Mouse (Mus musculus): Measurements from ENCODE around the gene Tmem107. TPM values are rescaled to one million over a fixed set of nuclear protein-coding genes. Genes with fewer than 3 reads are reported as not detected.

Gene Tmem107
- polyA plus RNA-seq (2015; fragmentation: Nextera tagmentation; extraction: Ambion mirVana) = 28.7 and 41.0 TPM in 2 replicates

GRCm38 (mm10) chr11:69070590-69071222, at the start of gene Tmem107:
TSS of gene Tmem107 (plus strand) at chr11:69070806.
- ATAC-seq (ENCODE audit: low FRiP score) = peak; percentile 89
- H3K4me1 ChIP-seq (replicated peaks) = peaks cover 44% of the 10 kb centered on the region

GRCm38 (mm10) chr11:69026562-69026961, 44.0 kb upstream of the Tmem107 start:
- H3K9me3 ChIP-seq = no peaks in the 10 kb centered on the region
- 94% methylated on average over 3 of the region's 3 CpGs for WGBS
- H3K4me1 ChIP-seq (replicated peaks) = no peaks in the 10 kb centered on the region
- no peak overlapping the region for H3K4me3 ChIP-seq
- no peaks in the 10 kb centered on the region for H3K27me3 ChIP-seq
- ATAC-seq (ENCODE audit: low FRiP score) = no peak
- H3K9ac ChIP-seq = no peak overlapping the region
- no peak overlapping the region for H3K27ac ChIP-seq
- no peak overlapping the region for H3K4me2 ChIP-seq
- H3K36me3 ChIP-seq = peaks cover 99% of the 10 kb centered on the region

More at GRCm38 (mm10) chr11:69070590-69071222, at the start of gene Tmem107:
- H3K27me3 ChIP-seq = no peaks in the 10 kb centered on the region
- H3K27ac ChIP-seq = peak within 1 kb of the TSS; percentile 92
- whole genome bisulfite sequencing = under 1% methylated on average over 47 of the region's 47 CpGs
- H3K4me2 ChIP-seq = peak within 1 kb of the TSS; percentile 83
- H3K9me3 ChIP-seq = no peaks in the 10 kb centered on the region
- peak within 1 kb of the TSS; percentile 80 for H3K9ac ChIP-seq
- H3K36me3 ChIP-seq = no peaks in the 10 kb centered on the region
- peak within 1 kb of the TSS; percentile 60 for H3K4me3 ChIP-seq

- no peaks in the 10 kb centered on the region for H3K9me3 ChIP-seq
- no peaks in the 10 kb centered on the region for H3K4me1 ChIP-seq (replicated peaks)
- no peak for ATAC-seq (ENCODE audit: low FRiP score)
- no peak overlapping the region for H3K4me2 ChIP-seq
- peaks cover 97% of the 10 kb centered on the region for H3K36me3 ChIP-seq
- no peak overlapping the region for H3K4me3 ChIP-seq
- H3K27ac ChIP-seq = no peak overlapping the region
- no peak overlapping the region for H3K9ac ChIP-seq
- 78% methylated on average over 2 of the region's 2 CpGs for WGBS
- H3K27me3 ChIP-seq = no peaks in the 10 kb centered on the region
Measured at GRCm38 (mm10) chr11:69028805-69029204, 41.8 kb upstream of the Tmem107 start.

GRCm38 (mm10) chr11:69033552-69033951, 37.1 kb upstream of the Tmem107 start:
- H3K36me3 ChIP-seq = peaks cover 72% of the 10 kb centered on the region
- H3K9ac ChIP-seq = no peak overlapping the region
- H3K4me3 ChIP-seq = no peak overlapping the region
- no peak for ATAC-seq (ENCODE audit: low FRiP score)
- no peak overlapping the region for H3K27ac ChIP-seq
- no peaks in the 10 kb centered on the region for H3K9me3 ChIP-seq
- peaks cover 21% of the 10 kb centered on the region for H3K4me1 ChIP-seq (replicated peaks)
- no peaks in the 10 kb centered on the region for H3K27me3 ChIP-seq
- WGBS = 83% methylated on average over 9 of the region's 9 CpGs
- H3K4me2 ChIP-seq = no peak overlapping the region

- H3K36me3 ChIP-seq = peaks cover 62% of the 10 kb centered on the region
- 96% methylated on average over 3 of the region's 3 CpGs for WGBS
- H3K4me1 ChIP-seq (replicated peaks) = peaks cover 32% of the 10 kb centered on the region
- H3K4me2 ChIP-seq = no peak overlapping the region
- no peak overlapping the region for H3K9ac ChIP-seq
- no peak overlapping the region for H3K4me3 ChIP-seq
- no peak overlapping the region for H3K27ac ChIP-seq
- H3K9me3 ChIP-seq = no peaks in the 10 kb centered on the region
- no peak for ATAC-seq (ENCODE audit: low FRiP score)
- H3K27me3 ChIP-seq = no peaks in the 10 kb centered on the region
Measured at GRCm38 (mm10) chr11:69034585-69034984, 36.0 kb upstream of the Tmem107 start.

- 0 out of 2 replicates have a peak overlapping the region, but pooled peaks have one; percentile 39 for H3K9ac ChIP-seq
- 80% methylated on average over 9 of the region's 9 CpGs for WGBS
Measured at GRCm38 (mm10) chr11:69035411-69035810, 35.2 kb upstream of the Tmem107 start.

GRCm38 (mm10) chr11:69035849-69036248, 34.8 kb upstream of the Tmem107 start:
- ATAC-seq (ENCODE audit: low FRiP score) = 0 out of 2 replicates have a peak, but pooled peaks have one; percentile 7
- peaks cover 49% of the 10 kb centered on the region for H3K36me3 ChIP-seq
- WGBS = 5% methylated on average over 8 of the region's 8 CpGs
- H3K9me3 ChIP-seq = no peaks in the 10 kb centered on the region
- H3K4me2 ChIP-seq = peak overlapping the region; percentile 60
- peaks cover 33% of the 10 kb centered on the region for H3K4me1 ChIP-seq (replicated peaks)
- H3K27me3 ChIP-seq = no peaks in the 10 kb centered on the region
- H3K27ac ChIP-seq = peak overlapping the region; percentile 84
- peak overlapping the region; percentile 15 for H3K4me3 ChIP-seq
- H3K9ac ChIP-seq = 0 out of 2 replicates have a peak overlapping the region, but pooled peaks have one; percentile 49

More at GRCm38 (mm10) chr11:69035411-69035810, 35.2 kb upstream of the Tmem107 start:
- ATAC-seq (ENCODE audit: low FRiP score) = no peak
- Histone ChIP-seq H3K27ac (peak overlapping the region; percentile 84), H3K27me3 (no peaks in the 10 kb centered on the region), H3K4me3 (peak overlapping the region; percentile 15), H3K4me2 (peak overlapping the region; percentile 60), H3K4me1 (replicated peaks) (peaks cover 33% of the 10 kb centered on the region), H3K36me3 (peaks cover 54% of the 10 kb centered on the region), H3K9me3 (no peaks in the 10 kb centered on the region)

- Histone ChIP-seq H3K36me3 (peaks cover 41% of the 10 kb centered on the region), H3K4me1 (replicated peaks) (peaks cover 33% of the 10 kb centered on the region), H3K27ac (peak overlapping the region; percentile 84), H3K9me3 (no peaks in the 10 kb centered on the region), H3K4me3 (peak overlapping the region; percentile 68), H3K9ac (peak overlapping the region; percentile 80), H3K4me2 (peak overlapping the region; percentile 60), H3K27me3 (no peaks in the 10 kb centered on the region)
- WGBS = 9% methylated on average over 20 of the region's 20 CpGs
- no peak for ATAC-seq (ENCODE audit: low FRiP score)
Measured at GRCm38 (mm10) chr11:69036486-69037230, 33.9 kb upstream of the Tmem107 start.

GRCm38 (mm10) chr11:69037231-69038061, 33.2 kb upstream of the Tmem107 start:
- peak overlapping the region; percentile 80 for H3K9ac ChIP-seq
- WGBS = under 1% methylated on average over 34 of the region's 34 CpGs
- H3K4me2 ChIP-seq = peak overlapping the region; percentile 60
- H3K4me3 ChIP-seq = peak overlapping the region; percentile 68
- ATAC-seq (ENCODE audit: low FRiP score) = peak; percentile 18; the same call in 1 of the 2 replicates
- peaks cover 35% of the 10 kb centered on the region for H3K36me3 ChIP-seq
- no peaks in the 10 kb centered on the region for H3K27me3 ChIP-seq
- H3K27ac ChIP-seq = peak overlapping the region; percentile 84
- no peaks in the 10 kb centered on the region for H3K9me3 ChIP-seq
- peaks cover 33% of the 10 kb centered on the region for H3K4me1 ChIP-seq (replicated peaks)

GRCm38 (mm10) chr11:69038173-69038572, 32.4 kb upstream of the Tmem107 start:
- Histone ChIP-seq H3K9me3 (no peaks in the 10 kb centered on the region), H3K4me1 (replicated peaks) (peaks cover 33% of the 10 kb centered on the region), H3K4me2 (no peak overlapping the region; the same call in 1 of the 2 replicates), H3K9ac (no peak overlapping the region), H3K27me3 (no peaks in the 10 kb centered on the region), H3K27ac (peak overlapping the region; percentile 88; the same call in 1 of the 2 replicates), H3K36me3 (peaks cover 28% of the 10 kb centered on the region), H3K4me3 (no peak overlapping the region)
- WGBS = 75% methylated on average over 5 of the region's 5 CpGs
- ATAC-seq (ENCODE audit: low FRiP score) = no peak

- WGBS = under 1% methylated on average over 54 of the region's 54 CpGs
- Histone ChIP-seq H3K4me1 (replicated peaks) (peaks cover 22% of the 10 kb centered on the region), H3K27me3 (no peaks in the 10 kb centered on the region), H3K9ac (peak within 1 kb of the TSS; percentile 65), H3K27ac (peak within 1 kb of the TSS; percentile 65), H3K9me3 (no peaks in the 10 kb centered on the region), H3K36me3 (no peaks in the 10 kb centered on the region), H3K4me2 (peak within 1 kb of the TSS; percentile 99), H3K4me3 (peak within 1 kb of the TSS; percentile 66)
- peak; percentile 71 for ATAC-seq (ENCODE audit: low FRiP score)
Measured at GRCm38 (mm10) chr11:69045531-69046394, 24.8 kb upstream of the Tmem107 start, which contains the start of gene Aurkb. TSS of gene Aurkb (plus strand) at chr11:69045647.

All from hindbrain, embryonic 13.5 days (tissue).